Mouse (Mus musculus): ENCODE results near the gene Rhox3f.
"Not testable (repeated sequence)": the region's sequence is repeated elsewhere in the genome, so short reads cannot be mapped to it uniquely, and the experiment has no call there.

The Rhox3f gene

GRCm38 (mm10) chrX:37580692-37581091 is at the start of gene Rhox3f:
Gene Rhox3f, plus strand, starts transcription at chrX:37580992.
- in situ Hi-C loops (cut with MboI; ENCODE audit: low pct_unique_long_range_greater_than_20kb in 1 of 2, low sequenced_read_pairs in 2 of 2, unreplicated experiment in 1 of 2), result not testable (repeated sequence)

- in situ Hi-C loops (cut with MboI; ENCODE audit: low pct_unique_long_range_greater_than_20kb in 1 of 2, low sequenced_read_pairs in 2 of 2, unreplicated experiment in 1 of 2), result not testable (repeated sequence)
These were observed 39.1 kb upstream of the Rhox3f start, which contains the start of gene Rhox3e for GRCm38 (mm10) chrX:37541719-37542118. Gene Rhox3e, plus strand, starts transcription at chrX:37542019.

GRCm38 (mm10) chrX:37557112-37557511 is 23.7 kb upstream of the Rhox3f start, which contains the start of gene Rhox4e:
Gene Rhox4e, plus strand, starts transcription at chrX:37557412.
- in situ Hi-C loops (cut with MboI; ENCODE audit: low pct_unique_long_range_greater_than_20kb in 1 of 2, low sequenced_read_pairs in 2 of 2, unreplicated experiment in 1 of 2), result not testable (repeated sequence)

GRCm38 (mm10) chrX:37571105-37571504 is 9.7 kb upstream of the Rhox3f start, which contains the start of gene Rhox2f:
Gene Rhox2f, plus strand, starts transcription at chrX:37571405.
- in situ Hi-C loops (cut with MboI; ENCODE audit: low pct_unique_long_range_greater_than_20kb in 1 of 2, low sequenced_read_pairs in 2 of 2, unreplicated experiment in 1 of 2), result not testable (repeated sequence)

- in situ Hi-C loops (cut with MboI; ENCODE audit: low pct_unique_long_range_greater_than_20kb in 1 of 2, low sequenced_read_pairs in 2 of 2, unreplicated experiment in 1 of 2), result not testable (repeated sequence)
These were observed 8.2 kb upstream of the Rhox3f start for GRCm38 (mm10) chrX:37572638-37573037.

GRCm38 (mm10) chrX:37607604-37608003 is 26.8 kb downstream of the Rhox3f start, which contains the start of gene Rhox4f:
Gene Rhox4f, minus strand, starts transcription at chrX:37607704.
- in situ Hi-C loops (cut with MboI; ENCODE audit: low pct_unique_long_range_greater_than_20kb in 1 of 2, low sequenced_read_pairs in 2 of 2, unreplicated experiment in 1 of 2), result not testable (repeated sequence)

- in situ Hi-C loops (cut with MboI; ENCODE audit: low pct_unique_long_range_greater_than_20kb in 1 of 2, low sequenced_read_pairs in 2 of 2, unreplicated experiment in 1 of 2), result not testable (repeated sequence)
These were observed 47.7 kb downstream of the Rhox3f start, which contains the start of gene Rhox3g for GRCm38 (mm10) chrX:37628512-37628911. Gene Rhox3g, minus strand, starts transcription at chrX:37628612.

All from mouse embryonic stem cell (cell line).